Mouse (Mus musculus) neural tube, embryonic 13.5 days (tissue): Measurements from ENCODE around the gene Nav2. TPM values are rescaled to one million over a fixed set of nuclear protein-coding genes. Genes with fewer than 3 reads are reported as not detected.

Experiments used
- ATAC-seq: fragments of 200-750 bp; cut with Nextera tagmentation; 2 replicates; pipeline ENCODE4 v1.8.0; 2017; ENCODE audit warnings: low read depth, mild to moderate bottlenecking, moderate TSS enrichment, moderate library complexity
- H3K27ac ChIP-seq: fragments of 300-500 bp; sonication (generic); replicated peaks from 2 replicates; pipeline ENCODE4 v1.5.1; 2015; ENCODE audit warnings: moderate library complexity, mild to moderate bottlenecking, inconsistent platforms
- H3K27me3 ChIP-seq: fragments of 300-500 bp; sonication (generic); 2 replicates; pipeline ENCODE4 v1.6.1; 2015; ENCODE audit warnings: mild to moderate bottlenecking, inconsistent platforms
- H3K36me3 ChIP-seq: fragments of 300-500 bp; sonication (generic); 2 replicates; pipeline ENCODE4 v1.6.1; 2015; ENCODE audit warnings: mild to moderate bottlenecking, inconsistent platforms
- H3K4me1 ChIP-seq: fragments of 300-500 bp; sonication (generic); replicated peaks from 2 replicates; pipeline ENCODE4 v1.6.1; 2015; ENCODE audit warnings: inconsistent platforms
- H3K4me2 ChIP-seq: fragments of 300-500 bp; sonication (generic); 2 replicates; pipeline ENCODE4 v1.6.1; 2015; ENCODE audit warnings: inconsistent platforms, mild to moderate bottlenecking, moderate library complexity
- H3K4me3 ChIP-seq: fragments of 300-500 bp; sonication (generic); 2 replicates; pipeline ENCODE4 v1.5.1; 2015; ENCODE audit warnings: mild to moderate bottlenecking, inconsistent platforms
- H3K9ac ChIP-seq: fragments of 300-500 bp; sonication (generic); 2 replicates; pipeline ENCODE4 v1.6.1; 2015; ENCODE audit warnings: moderate library complexity, mild to moderate bottlenecking, inconsistent platforms
- H3K9me3 ChIP-seq: fragments of 300-500 bp; sonication (generic); 2 replicates; pipeline ENCODE4 v1.6.1; 2016; ENCODE audit warnings: inconsistent platforms
- WGBS: fragments of 180-500 bp; shearing (Covaris S2); methylation state at CpG from one replicate; pipeline ENCODE4 v1.1.7; 2015; 5-methylcytosine and 5-hydroxymethylcytosine counted together
- polyA plus RNA-seq: library from polyadenylated mRNA; unstranded; fragments of >200 nt; fragmentation: Nextera tagmentation; extraction: Ambion mirVana; gene quantifications from 2 replicates; pipeline ENCODE4 v1.2.1, GENCODE M21; 2015

Gene Nav2
- polyA plus RNA-seq, 1 experiment from 2014 or later = 19.6 TPM

DNA sequence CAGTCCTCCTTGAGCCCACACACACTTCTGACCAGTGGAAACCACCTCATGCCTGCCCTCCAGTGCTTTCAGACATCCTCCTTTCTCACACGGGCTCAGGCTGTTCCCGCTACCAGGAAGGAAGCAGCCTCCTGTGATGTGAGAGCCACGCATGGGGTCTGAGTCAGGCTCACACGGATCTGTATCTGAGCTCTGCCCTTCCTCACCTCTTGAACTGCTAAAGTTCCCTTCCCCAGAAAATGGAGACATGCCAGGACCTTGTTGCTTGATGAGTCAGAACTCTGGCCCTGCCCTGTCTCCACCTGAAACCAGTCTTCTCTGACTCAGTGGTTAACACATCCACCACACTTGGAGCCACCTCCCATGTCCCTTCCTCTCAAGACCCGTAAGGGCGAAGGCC lies 185.1 kb downstream of the Nav2 start:
- Histone ChIP-seq H3K4me2 (no peak overlapping the region), H3K36me3 (no peaks in the 10 kb centered on the region), H3K9me3 (no peaks in the 10 kb centered on the region), H3K27me3 (no peaks in the 10 kb centered on the region), H3K4me3 (no peak overlapping the region), H3K9ac (no peak overlapping the region), H3K27ac (no peak overlapping the region), H3K4me1 (peaks cover 47% of the 10 kb centered on the region)
- no peak for ATAC-seq
- WGBS = 84% methylated on average over 6 of the region's 6 CpGs

- no peak overlapping the region for H3K4me3 ChIP-seq
- no peak overlapping the region for H3K4me2 ChIP-seq
- H3K27me3 ChIP-seq = no peaks in the 10 kb centered on the region
- no peak overlapping the region for H3K27ac ChIP-seq
- no peak for ATAC-seq
- H3K9me3 ChIP-seq = no peaks in the 10 kb centered on the region
- H3K36me3 ChIP-seq = no peaks in the 10 kb centered on the region
- peaks cover 38% of the 10 kb centered on the region for H3K4me1 ChIP-seq
- WGBS = 82% methylated on average over 3 of the region's 3 CpGs
- H3K9ac ChIP-seq = no peak overlapping the region
These were observed 186.0 kb downstream of the Nav2 start for GRCm38 (mm10) chr7:49094531-49094930.

GRCm38 (mm10) chr7:49101291-49101690 lies 192.8 kb downstream of the Nav2 start:
- Histone ChIP-seq H3K4me3 (no peak overlapping the region), H3K9me3 (no peaks in the 10 kb centered on the region), H3K4me1 (peaks cover 52% of the 10 kb centered on the region), H3K27me3 (no peaks in the 10 kb centered on the region), H3K9ac (no peak overlapping the region), H3K4me2 (no peak overlapping the region), H3K36me3 (no peaks in the 10 kb centered on the region), H3K27ac (peak overlapping the region; percentile 54; the same call in 1 of the 2 replicates)
- no peak for ATAC-seq
- 79% methylated on average over 1 of the region's 1 CpGs for WGBS

DNA sequence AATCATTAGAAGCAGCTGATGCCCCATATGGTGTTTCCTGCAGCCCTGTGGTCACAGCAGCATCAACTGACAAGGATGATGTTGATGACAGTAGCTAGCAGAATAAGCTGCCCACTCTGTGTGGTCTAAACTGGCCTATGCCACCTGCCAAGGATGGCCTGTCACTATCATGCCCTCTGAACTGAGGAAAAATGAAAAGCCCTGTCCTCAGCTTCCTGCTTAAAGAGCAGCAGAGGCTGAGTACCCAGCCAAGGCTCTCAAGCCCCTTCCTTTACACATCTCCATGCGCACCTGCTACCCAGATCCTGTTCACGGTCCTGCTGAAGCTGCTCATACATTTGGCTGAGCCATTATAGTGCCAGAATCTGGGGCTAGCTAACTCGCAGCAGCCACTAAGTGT lies 193.7 kb downstream of the Nav2 start:
- H3K9me3 ChIP-seq = no peaks in the 10 kb centered on the region
- H3K4me3 ChIP-seq = no peak overlapping the region
- 46% methylated on average over 3 of the region's 3 CpGs for WGBS
- no peaks in the 10 kb centered on the region for H3K27me3 ChIP-seq
- H3K4me2 ChIP-seq = no peak overlapping the region
- no peak overlapping the region for H3K9ac ChIP-seq
- no peaks in the 10 kb centered on the region for H3K36me3 ChIP-seq
- no peak for ATAC-seq
- H3K27ac ChIP-seq = peak overlapping the region; percentile 54; the same call in 1 of the 2 replicates
- H3K4me1 ChIP-seq = peaks cover 61% of the 10 kb centered on the region

GRCm38 (mm10) chr7:49104376-49104775 lies 195.9 kb downstream of the Nav2 start:
- WGBS = 17% methylated on average over 8 of the region's 8 CpGs
- Histone ChIP-seq H3K27me3 (no peaks in the 10 kb centered on the region), H3K4me2 (no peak overlapping the region), H3K4me3 (no peak overlapping the region), H3K27ac (peak overlapping the region; percentile 57), H3K9me3 (no peaks in the 10 kb centered on the region), H3K4me1 (peaks cover 71% of the 10 kb centered on the region), H3K36me3 (no peaks in the 10 kb centered on the region), H3K9ac (peak overlapping the region; percentile 26; the same call in 1 of the 2 replicates)
- 0 out of 2 replicates have a peak, but pooled peaks have one; percentile 6 for ATAC-seq

- H3K4me3 ChIP-seq = no peak overlapping the region
- H3K4me2 ChIP-seq = no peak overlapping the region
- peaks cover 69% of the 10 kb centered on the region for H3K4me1 ChIP-seq
- ATAC-seq = no peak
- H3K36me3 ChIP-seq = no peaks in the 10 kb centered on the region
- WGBS = 32% methylated on average over 1 of the region's 1 CpGs
- no peaks in the 10 kb centered on the region for H3K27me3 ChIP-seq
- H3K9ac ChIP-seq = peak overlapping the region; percentile 26
- peak overlapping the region; percentile 57 for H3K27ac ChIP-seq
- H3K9me3 ChIP-seq = no peaks in the 10 kb centered on the region
These were observed 196.3 kb downstream of the Nav2 start for GRCm38 (mm10) chr7:49104793-49105192.

DNA sequence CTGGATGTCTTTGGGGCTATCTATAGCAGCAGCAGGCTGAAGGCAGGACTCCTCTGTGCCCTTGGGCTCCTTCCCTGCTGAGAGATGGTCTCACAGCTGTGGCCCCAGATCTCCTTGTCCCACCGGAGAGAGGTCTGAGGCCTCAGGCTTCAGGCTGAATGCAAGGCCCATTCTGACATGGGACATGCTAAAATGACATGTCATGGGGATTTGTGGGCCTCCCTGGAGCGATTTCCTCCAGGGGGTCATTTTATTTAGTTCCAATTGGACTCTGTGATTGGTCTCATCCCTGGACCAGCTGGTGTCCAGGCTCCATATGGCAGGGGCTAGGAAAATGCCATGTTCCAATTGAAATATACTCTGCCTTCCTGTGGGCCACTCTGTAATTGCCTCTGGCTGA lies 197.0 kb downstream of the Nav2 start:
- H3K4me3 ChIP-seq = no peak overlapping the region
- ATAC-seq = peak; percentile 56
- H3K9me3 ChIP-seq = no peaks in the 10 kb centered on the region
- H3K27ac ChIP-seq = peak overlapping the region; percentile 57
- H3K9ac ChIP-seq = no peak overlapping the region
- no peaks in the 10 kb centered on the region for H3K36me3 ChIP-seq
- 27% methylated on average over 2 of the region's 2 CpGs for WGBS
- H3K4me1 ChIP-seq = peaks cover 64% of the 10 kb centered on the region
- H3K27me3 ChIP-seq = no peaks in the 10 kb centered on the region
- H3K4me2 ChIP-seq = no peak overlapping the region

DNA sequence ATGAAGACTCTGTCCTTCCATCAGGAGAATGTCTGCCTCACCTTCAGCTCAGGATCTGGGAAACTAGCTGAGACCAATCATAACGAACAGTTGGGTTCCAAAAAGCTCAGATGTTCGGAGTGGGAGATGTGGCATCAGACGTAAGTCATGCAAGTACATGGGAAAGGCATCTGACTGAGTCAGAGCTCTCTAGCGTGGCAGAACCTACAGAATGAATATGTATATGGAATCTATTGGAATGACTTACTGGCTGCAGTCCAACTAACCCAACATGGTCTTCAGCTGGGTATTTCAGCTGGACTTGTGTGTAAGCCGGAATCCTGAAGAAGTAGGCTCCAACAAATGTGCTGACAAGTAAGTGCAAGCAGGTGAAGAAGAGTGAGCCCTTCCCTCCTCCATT lies 199.6 kb downstream of the Nav2 start:
- Histone ChIP-seq H3K36me3 (no peaks in the 10 kb centered on the region), H3K4me3 (no peak overlapping the region), H3K4me2 (no peak overlapping the region), H3K4me1 (peaks cover 44% of the 10 kb centered on the region), H3K27ac (no peak overlapping the region), H3K27me3 (no peaks in the 10 kb centered on the region), H3K9ac (no peak overlapping the region), H3K9me3 (no peaks in the 10 kb centered on the region)
- no peak for ATAC-seq
- WGBS = 76% methylated on average over 5 of the region's 5 CpGs

GRCm38 (mm10) chr7:49119016-49119415 lies 210.5 kb downstream of the Nav2 start:
- Histone ChIP-seq H3K27me3 (no peaks in the 10 kb centered on the region), H3K9ac (no peak overlapping the region), H3K27ac (peak overlapping the region; percentile 86), H3K4me3 (no peak overlapping the region), H3K36me3 (no peaks in the 10 kb centered on the region), H3K9me3 (no peaks in the 10 kb centered on the region), H3K4me2 (no peak overlapping the region), H3K4me1 (peaks cover 30% of the 10 kb centered on the region)
- WGBS = 55% methylated on average over 8 of the region's 8 CpGs
- ATAC-seq = no peak

GRCm38 (mm10) chr7:49119794-49120487 lies 211.4 kb downstream of the Nav2 start:
- ATAC-seq = peak; percentile 75
- H3K27me3 ChIP-seq = no peaks in the 10 kb centered on the region
- H3K9ac ChIP-seq = peak overlapping the region; percentile 66
- peak overlapping the region; percentile 60 for H3K4me2 ChIP-seq
- peaks cover 30% of the 10 kb centered on the region for H3K4me1 ChIP-seq
- H3K9me3 ChIP-seq = no peaks in the 10 kb centered on the region
- H3K27ac ChIP-seq = peak overlapping the region; percentile 86
- WGBS = 11% methylated on average over 20 of the region's 20 CpGs
- H3K4me3 ChIP-seq = peak overlapping the region; percentile 32
- no peaks in the 10 kb centered on the region for H3K36me3 ChIP-seq

DNA sequence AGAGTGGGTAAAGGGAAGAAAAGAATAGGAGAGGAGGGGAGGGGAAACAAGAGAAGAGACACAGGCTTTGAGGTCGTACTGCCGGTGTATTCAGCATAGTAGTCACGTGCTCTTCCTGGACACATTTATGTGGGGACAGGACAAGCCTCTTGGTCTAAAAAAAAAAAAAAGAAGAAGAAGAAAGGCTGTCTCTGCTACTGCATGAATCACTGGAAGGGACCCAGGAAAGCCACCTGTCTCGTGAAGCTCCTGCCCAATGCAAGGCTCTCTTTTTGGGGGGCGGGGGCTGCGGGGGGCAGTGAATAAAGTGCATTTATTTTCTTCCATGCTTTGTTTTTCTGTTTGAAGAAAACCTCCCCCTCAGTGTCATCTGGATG lies 212.0 kb downstream of the Nav2 start:
- Histone ChIP-seq H3K9me3 (no peaks in the 10 kb centered on the region), H3K4me2 (peak overlapping the region; percentile 60), H3K27ac (peak overlapping the region; percentile 86), H3K4me3 (peak overlapping the region; percentile 32), H3K9ac (peak overlapping the region; percentile 66), H3K27me3 (no peaks in the 10 kb centered on the region), H3K36me3 (no peaks in the 10 kb centered on the region), H3K4me1 (peaks cover 30% of the 10 kb centered on the region)
- 20% methylated on average over 6 of the region's 6 CpGs for WGBS
- ATAC-seq = peak; percentile 30

- no peaks in the 10 kb centered on the region for H3K27me3 ChIP-seq
- peaks cover 30% of the 10 kb centered on the region for H3K4me1 ChIP-seq
- ATAC-seq = peak; percentile 79
- 32% methylated on average over 20 of the region's 20 CpGs for WGBS
- no peaks in the 10 kb centered on the region for H3K36me3 ChIP-seq
- no peaks in the 10 kb centered on the region for H3K9me3 ChIP-seq
- H3K4me2 ChIP-seq = peak overlapping the region; percentile 60
- H3K4me3 ChIP-seq = no peak overlapping the region
- H3K27ac ChIP-seq = peak overlapping the region; percentile 86
- 0 out of 2 replicates have a peak overlapping the region, but pooled peaks have one; percentile 66 for H3K9ac ChIP-seq
These were observed 212.6 kb downstream of the Nav2 start for GRCm38 (mm10) chr7:49120935-49121691.
